Mouse (Mus musculus): ENCODE measurements around the gene Tac4. TPM values are rescaled to one million over a fixed set of nuclear protein-coding genes. Genes with fewer than 3 reads are reported as not detected.

The Tac4 gene
- polyA plus RNA-seq, 1 experiment from 2014 or later = not detected

DNA sequence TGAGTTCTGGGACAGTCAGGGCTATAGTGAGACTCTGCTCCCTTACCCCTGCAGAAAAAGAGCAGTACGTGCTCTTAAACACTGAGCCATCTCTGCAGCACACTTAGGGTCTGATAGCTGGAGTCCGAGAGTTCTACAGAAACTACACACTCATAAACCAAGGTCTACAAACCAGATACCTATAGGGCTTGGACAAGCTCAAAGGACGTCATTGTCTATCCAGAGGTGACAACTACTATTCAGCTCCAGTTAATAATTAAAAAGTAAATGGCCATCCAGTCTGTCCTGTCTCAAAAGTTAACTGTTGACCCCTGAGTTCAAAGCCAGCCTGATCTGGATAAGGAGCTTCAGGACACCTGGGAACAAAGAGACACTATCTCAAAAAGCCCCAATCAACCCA is 40.4 kb downstream of the Tac4 start:
- H3K27ac ChIP-seq (replicated peaks) = no peak overlapping the region
- H3K9me3 ChIP-seq = no peaks in the 10 kb centered on the region
- H3K4me2 ChIP-seq = no peak overlapping the region
- H3K4me1 ChIP-seq (replicated peaks) = no peaks in the 10 kb centered on the region
- WGBS = 88% methylated on average over 3 of the region's 3 CpGs
- no peaks in the 10 kb centered on the region for H3K27me3 ChIP-seq
- H3K4me3 ChIP-seq = no peak overlapping the region
- peaks cover 53% of the 10 kb centered on the region for H3K36me3 ChIP-seq
- no peak overlapping the region for H3K9ac ChIP-seq
- no peak for ATAC-seq (ENCODE audit: low FRiP score, low read depth)

DNA sequence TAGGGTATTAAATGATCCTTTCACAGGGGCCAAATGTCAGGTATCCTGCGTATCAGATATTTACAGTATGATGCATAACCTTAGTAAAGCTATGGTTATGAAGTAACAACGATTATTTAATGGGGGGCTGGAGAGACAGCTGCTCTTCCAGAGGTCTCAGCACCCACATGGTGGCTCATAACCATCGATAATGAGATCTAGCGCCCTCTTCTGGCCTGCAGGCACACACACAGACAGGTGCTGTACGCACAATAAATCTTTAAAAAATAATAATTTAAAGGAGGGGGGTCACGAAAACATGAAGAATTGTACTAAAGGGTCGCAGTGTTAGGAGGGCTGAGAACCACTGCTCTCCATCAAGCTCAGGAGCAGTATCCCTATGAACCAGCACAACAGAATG is 44.3 kb downstream of the Tac4 start:
- no peak overlapping the region for H3K9ac ChIP-seq
- H3K4me3 ChIP-seq = no peak overlapping the region
- no peaks in the 10 kb centered on the region for H3K9me3 ChIP-seq
- no peaks in the 10 kb centered on the region for H3K27me3 ChIP-seq
- 91% methylated on average over 7 of the region's 7 CpGs for WGBS
- peaks cover 28% of the 10 kb centered on the region; the same call in 1 of the 2 replicates for H3K36me3 ChIP-seq
- no peak for ATAC-seq (ENCODE audit: low FRiP score, low read depth)
- peaks cover 16% of the 10 kb centered on the region for H3K4me1 ChIP-seq (replicated peaks)
- no peak overlapping the region for H3K27ac ChIP-seq (replicated peaks)
- no peak overlapping the region for H3K4me2 ChIP-seq

DNA sequence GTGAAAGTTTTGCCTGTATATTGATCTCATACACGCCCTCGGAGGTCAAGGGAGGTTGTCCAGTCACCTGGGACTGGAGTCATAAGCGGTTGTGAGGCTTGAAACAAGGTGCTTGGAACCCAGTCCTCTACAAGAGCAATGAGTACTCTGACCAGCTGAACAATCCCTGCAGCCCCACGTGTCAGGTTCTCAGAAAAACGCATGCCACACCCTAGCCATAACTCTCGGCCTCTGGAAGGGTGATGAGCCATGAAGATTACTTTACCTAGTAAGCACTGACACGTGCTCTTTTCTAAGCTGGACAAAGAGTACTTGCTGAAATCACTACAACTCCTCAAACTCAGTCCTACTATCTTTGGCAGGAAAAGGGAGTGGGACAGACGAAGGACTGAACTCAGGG is 46.2 kb downstream of the Tac4 start:
- no peaks in the 10 kb centered on the region for H3K9me3 ChIP-seq
- H3K9ac ChIP-seq = no peak overlapping the region
- H3K4me2 ChIP-seq = no peak overlapping the region
- H3K27me3 ChIP-seq = no peaks in the 10 kb centered on the region
- WGBS = 88% methylated on average over 8 of the region's 8 CpGs
- H3K36me3 ChIP-seq = peaks cover 10% of the 10 kb centered on the region; the same call in 1 of the 2 replicates
- H3K4me3 ChIP-seq = no peak overlapping the region
- H3K4me1 ChIP-seq (replicated peaks) = peaks cover 26% of the 10 kb centered on the region
- no peak for ATAC-seq (ENCODE audit: low FRiP score, low read depth)
- H3K27ac ChIP-seq (replicated peaks) = no peak overlapping the region

DNA sequence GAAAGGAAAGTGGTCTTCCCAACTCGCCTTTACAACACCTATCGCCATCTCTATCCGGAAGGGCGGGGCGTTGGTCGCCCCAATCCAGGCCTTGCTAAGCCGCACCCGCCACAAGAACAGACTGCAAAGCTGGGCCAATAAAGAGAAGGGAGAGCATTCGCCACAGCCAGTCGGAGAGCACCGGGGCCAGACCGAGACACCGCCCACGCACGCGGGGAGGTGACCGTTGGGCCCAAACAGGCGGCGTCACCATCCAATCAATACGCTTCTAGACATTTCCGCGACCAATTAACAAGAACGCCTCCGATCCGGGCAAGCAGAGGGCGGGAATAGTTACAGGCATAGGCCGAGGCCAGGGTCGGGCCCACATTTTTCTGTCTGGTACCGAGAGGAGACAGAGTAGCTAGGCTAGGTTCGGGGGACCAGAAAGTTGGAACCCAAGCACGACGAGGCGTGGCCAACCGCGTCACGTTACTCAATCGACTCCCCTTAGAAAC is 48.2 kb downstream of the Tac4 start:
- WGBS = under 1% methylated on average over 37 of the region's 37 CpGs
- no peaks in the 10 kb centered on the region for H3K27me3 ChIP-seq
- H3K27ac ChIP-seq (replicated peaks) = peak overlapping the region; percentile 93
- peaks cover 26% of the 10 kb centered on the region for H3K4me1 ChIP-seq (replicated peaks)
- peak overlapping the region; percentile 66 for H3K4me3 ChIP-seq
- H3K9me3 ChIP-seq = no peaks in the 10 kb centered on the region
- ATAC-seq (ENCODE audit: low FRiP score, low read depth) = peak; percentile 96
- H3K4me2 ChIP-seq = peak overlapping the region; percentile 78
- H3K36me3 ChIP-seq = 0 out of 2 replicates have a peak, but pooled peaks cover 4% of the 10 kb centered on the region
- peak overlapping the region; percentile 77 for H3K9ac ChIP-seq

DNA sequence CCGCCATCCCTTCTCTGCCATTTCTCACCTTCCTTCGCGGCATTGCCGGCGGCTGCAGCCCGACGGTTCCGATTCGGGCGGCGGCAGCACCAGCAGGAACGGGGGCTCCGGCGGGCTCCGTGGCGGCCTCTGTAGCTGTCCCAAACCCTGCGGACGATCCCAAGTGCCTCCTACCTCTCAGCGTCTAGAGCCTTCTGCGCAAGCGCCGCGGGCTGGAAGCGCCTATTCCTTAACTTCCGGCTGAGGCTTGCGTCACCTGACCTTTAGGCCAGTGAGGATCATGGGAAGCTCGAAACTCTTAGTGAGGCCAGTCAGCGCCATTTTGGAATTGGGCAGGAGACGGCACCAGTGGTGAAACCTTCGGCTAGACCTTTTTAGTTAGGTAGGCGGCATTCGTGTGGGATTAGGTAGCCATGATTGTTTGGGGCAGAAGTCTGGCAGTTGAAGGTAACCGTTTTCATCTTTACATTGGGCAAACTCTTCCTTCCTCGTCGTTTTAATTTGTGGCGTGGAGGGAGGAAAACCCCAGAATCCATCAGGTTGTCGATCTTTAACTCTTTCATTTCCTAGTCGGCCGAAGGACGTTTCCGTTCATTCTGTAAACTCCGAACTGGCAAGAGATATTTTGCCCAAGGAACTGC is 48.8 kb downstream of the Tac4 start, which contains the start of gene Kat7:
TSS of gene Kat7 (minus strand) at position 240 of the 641 bp plus-strand sequence.
- H3K9me3 ChIP-seq = no peaks in the 10 kb centered on the region
- peak within 1 kb of the TSS; percentile 77 for H3K9ac ChIP-seq
- peak; percentile 93 for ATAC-seq (ENCODE audit: low FRiP score, low read depth)
- WGBS = under 1% methylated on average over 42 of the region's 42 CpGs
- peak within 1 kb of the TSS; percentile 66 for H3K4me3 ChIP-seq
- H3K36me3 ChIP-seq = 0 out of 2 replicates have a peak, but pooled peaks cover 4% of the 10 kb centered on the region
- H3K27me3 ChIP-seq = no peaks in the 10 kb centered on the region
- H3K4me2 ChIP-seq = peak within 1 kb of the TSS; percentile 84
- H3K27ac ChIP-seq (replicated peaks) = peak within 1 kb of the TSS; percentile 93
- peaks cover 26% of the 10 kb centered on the region for H3K4me1 ChIP-seq (replicated peaks)

DNA sequence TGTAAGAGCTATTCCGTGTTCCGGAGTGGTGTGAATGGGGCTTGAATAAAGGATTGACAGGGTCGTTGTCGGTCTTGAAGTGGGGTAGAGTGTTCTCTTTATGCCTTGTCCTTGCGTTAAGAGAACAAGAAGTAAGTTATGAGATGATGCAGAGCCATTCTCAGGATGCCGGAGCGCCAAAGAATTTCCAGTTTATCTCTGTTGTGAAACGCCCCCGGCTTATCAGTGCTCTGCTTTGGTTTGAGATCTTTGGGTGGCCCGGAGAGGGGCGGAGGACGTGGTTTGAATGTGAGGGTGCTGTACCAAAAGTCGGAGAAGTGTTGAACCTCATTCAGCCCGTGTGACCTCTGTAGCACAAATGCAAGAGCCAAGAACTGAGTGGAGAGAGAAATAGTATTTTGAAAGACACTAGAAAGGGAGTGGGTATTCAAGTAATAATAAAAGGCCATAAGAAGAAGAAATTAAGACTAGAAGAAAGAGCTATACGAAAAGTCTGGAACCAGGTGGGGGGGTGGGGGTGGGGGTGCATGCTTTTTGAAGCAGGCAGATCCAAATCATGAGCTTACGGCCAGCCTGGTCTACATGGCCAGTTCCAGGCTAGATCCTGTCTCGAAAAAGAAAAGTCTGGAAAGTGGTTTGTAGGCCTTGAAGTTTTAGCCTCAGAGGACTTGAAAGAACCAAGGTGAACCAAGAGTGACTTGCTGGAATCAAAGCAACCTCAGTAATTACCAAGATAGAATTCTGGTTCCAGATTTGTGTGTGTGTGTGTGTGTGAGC is 49.5 kb downstream of the Tac4 start:
- H3K4me3 ChIP-seq = peak overlapping the region; percentile 66
- peak overlapping the region; percentile 67 for H3K9ac ChIP-seq
- H3K36me3 ChIP-seq = no peaks in the 10 kb centered on the region
- H3K27ac ChIP-seq (replicated peaks) = peak overlapping the region; percentile 88
- no peaks in the 10 kb centered on the region for H3K27me3 ChIP-seq
- 4% methylated on average over 17 of the region's 17 CpGs for WGBS
- H3K9me3 ChIP-seq = no peaks in the 10 kb centered on the region
- ATAC-seq (ENCODE audit: low FRiP score, low read depth) = peak; percentile 7; the same call in 1 of the 2 replicates
- H3K4me1 ChIP-seq (replicated peaks) = peaks cover 26% of the 10 kb centered on the region
- peak overlapping the region; percentile 84 for H3K4me2 ChIP-seq

DNA sequence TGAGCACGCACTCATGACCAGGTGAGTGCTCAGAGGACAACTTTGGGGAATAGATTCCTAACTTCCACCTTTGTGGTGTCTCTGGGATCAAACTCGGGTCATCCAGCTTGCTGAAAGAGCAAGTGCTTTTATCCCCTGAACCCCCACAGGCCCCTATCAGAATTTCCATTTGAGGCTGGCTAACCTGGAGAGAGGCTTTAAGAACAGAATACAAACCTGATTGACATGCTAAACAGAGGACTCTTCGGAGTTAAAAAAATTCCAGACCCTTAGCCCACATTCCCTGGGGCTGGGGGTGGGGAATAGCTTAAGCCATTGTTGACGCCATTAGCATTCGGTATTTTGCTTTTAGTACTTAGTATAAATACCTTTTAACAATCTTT is 50.1 kb downstream of the Tac4 start:
- Histone ChIP-seq H3K9ac (no peak overlapping the region), H3K27ac (replicated peaks) (no peak overlapping the region), H3K4me1 (replicated peaks) (peaks cover 26% of the 10 kb centered on the region), H3K4me2 (peak overlapping the region; percentile 84), H3K36me3 (no peaks in the 10 kb centered on the region), H3K4me3 (peak overlapping the region; percentile 66), H3K9me3 (no peaks in the 10 kb centered on the region), H3K27me3 (no peaks in the 10 kb centered on the region)
- ATAC-seq (ENCODE audit: low FRiP score, low read depth) = no peak
- WGBS = 18% methylated on average over 5 of the region's 5 CpGs

DNA sequence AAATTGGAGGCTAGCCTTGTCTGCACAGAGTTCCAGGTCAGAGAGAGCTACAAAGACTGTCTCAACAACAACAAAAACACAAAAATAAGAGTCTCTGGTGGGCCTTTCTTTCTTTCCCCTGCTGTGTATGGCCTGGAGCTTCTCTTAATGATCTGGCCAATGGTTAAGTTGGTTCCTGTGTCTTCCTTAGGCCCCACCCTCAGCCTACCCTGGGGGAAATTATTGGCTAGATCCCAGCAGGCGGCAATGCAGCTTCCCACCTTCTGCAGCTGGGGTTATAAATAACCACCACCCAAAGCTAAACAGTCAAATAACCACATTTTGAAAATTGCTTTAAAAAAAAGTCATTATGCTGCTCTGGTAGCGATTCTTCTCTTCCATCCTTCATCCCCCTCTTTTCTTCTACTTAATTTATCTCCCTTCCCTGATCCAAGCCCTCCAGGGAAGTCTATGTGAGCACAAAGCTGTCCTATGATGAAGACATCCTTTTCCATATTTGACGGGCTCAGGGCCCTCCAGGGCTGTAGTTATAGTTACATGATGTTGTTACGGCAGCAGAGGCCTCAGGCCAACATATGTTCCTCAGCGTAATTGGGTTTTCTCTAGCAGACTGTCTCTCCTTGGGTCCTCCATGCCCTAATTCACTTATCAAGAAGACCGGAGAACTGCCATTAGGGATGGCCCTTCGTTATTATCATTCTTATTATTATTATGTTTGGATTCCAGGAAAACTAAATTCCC is 54.1 kb downstream of the Tac4 start:
- WGBS = 63% methylated on average over 7 of the region's 7 CpGs
- Histone ChIP-seq H3K9ac (no peak overlapping the region), H3K4me2 (no peak overlapping the region), H3K9me3 (no peaks in the 10 kb centered on the region), H3K36me3 (no peaks in the 10 kb centered on the region), H3K4me3 (no peak overlapping the region), H3K27me3 (no peaks in the 10 kb centered on the region), H3K27ac (replicated peaks) (no peak overlapping the region), H3K4me1 (replicated peaks) (peaks cover 10% of the 10 kb centered on the region)
- ATAC-seq (ENCODE audit: low FRiP score, low read depth) = no peak

DNA sequence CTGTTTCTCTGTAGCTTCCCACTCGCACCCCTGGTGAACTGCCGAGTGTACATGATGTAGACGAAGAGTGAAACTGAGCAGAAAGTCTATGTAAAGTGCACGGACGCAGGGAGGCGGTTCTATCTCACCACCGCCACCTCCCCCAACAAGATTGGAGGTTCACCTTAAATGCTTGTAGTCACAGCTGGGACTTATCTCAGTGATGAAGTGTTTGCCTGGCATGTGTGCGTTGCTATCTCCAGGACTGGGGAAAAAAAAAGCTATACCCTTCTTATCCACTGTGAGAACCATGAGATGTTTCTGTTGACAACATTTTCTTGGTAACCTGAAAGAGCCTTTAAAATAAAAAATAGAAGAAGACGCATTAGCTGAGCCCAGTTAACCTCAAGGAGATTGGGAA is 56.8 kb downstream of the Tac4 start:
- Histone ChIP-seq H3K36me3 (no peaks in the 10 kb centered on the region), H3K9me3 (no peaks in the 10 kb centered on the region), H3K27me3 (no peaks in the 10 kb centered on the region), H3K4me3 (no peak overlapping the region), H3K27ac (replicated peaks) (no peak overlapping the region), H3K4me2 (no peak overlapping the region), H3K4me1 (replicated peaks) (no peaks in the 10 kb centered on the region), H3K9ac (no peak overlapping the region)
- 91% methylated on average over 9 of the region's 9 CpGs for whole genome bisulfite sequencing
- ATAC-seq (ENCODE audit: low FRiP score, low read depth) = no peak
